Mouse (Mus musculus): ENCODE measurements at regions not wholly inside any gene's neighbourhood (a gene's known extent, or its start where the extent isn't known, plus 50 kb on each side); places are given as distances from the start of the nearest gene placed in this dataset.

GRCm38 (mm10) chr4:22998994-22999393 is 510.8 kb upstream of the Pou3f2 start:
- Histone ChIP-seq H3K4me3 (ENCODE audit: insufficient read depth, low read depth, low read length) (no peak overlapping the region), H3K27ac (ENCODE audit: insufficient read depth, low read depth, low read length) (no peak overlapping the region), H3K4me1 (ENCODE audit: control insufficient read depth, insufficient read depth, low read length) (no peaks in the 10 kb centered on the region), H3K36me3 (ENCODE audit: control insufficient read depth, insufficient read depth, low read length) (no peaks in the 10 kb centered on the region), H3K27me3 (replicated peaks; ENCODE audit: control insufficient read depth, insufficient read depth, low read length) (no peaks in the 10 kb centered on the region)
- TF ChIP-seq CTCF (conservative IDR thresholded peaks at IDR 0.05; ENCODE audit: insufficient read depth, insufficient read length, low read depth, low read length), result no peak
- TF ChIP-seq POLR2A (IDR thresholded peaks at IDR 0.05; ENCODE audit: low read depth, low read length), result no peak
- no peak for DNase-seq
- 35% methylated on average over 4 of the region's 4 CpGs for WGBS

DNA sequence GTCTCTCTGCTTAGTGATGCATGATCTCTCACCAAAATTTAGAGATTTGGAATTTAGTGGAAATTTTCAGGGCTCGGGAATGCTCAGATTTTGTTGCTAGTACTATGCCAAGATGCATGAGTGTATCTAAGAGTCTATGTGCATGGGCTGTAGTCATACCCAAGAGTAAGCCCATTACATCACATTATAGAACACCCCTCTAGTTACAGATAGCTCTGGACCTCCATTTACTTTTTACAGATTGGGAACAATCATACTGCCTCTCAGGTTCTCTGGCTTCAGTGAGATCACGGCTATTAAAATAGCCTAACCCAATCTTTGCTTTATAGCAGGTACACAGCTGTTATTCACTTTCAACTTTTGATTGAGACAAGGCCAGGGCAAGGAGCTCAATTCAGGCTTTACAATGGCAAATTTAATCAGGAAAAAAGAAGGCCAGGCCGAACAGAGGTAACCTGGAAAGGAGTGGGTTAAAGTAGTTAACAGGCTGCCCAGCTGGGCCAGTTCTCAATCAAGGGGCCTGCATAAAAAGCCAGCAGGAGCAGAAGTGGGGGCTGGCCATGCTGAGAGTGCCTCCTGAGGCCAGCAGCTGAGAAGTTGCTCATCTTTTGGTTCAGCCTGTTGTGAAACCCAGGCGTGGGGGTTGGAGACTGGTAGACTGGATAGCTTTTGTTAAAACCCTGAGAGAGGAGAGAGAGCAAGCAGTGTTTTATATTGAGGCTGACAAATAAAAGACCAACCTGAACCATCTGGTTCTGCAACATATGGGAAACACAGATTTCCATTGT is 509.2 kb upstream of the Pou3f2 start:
- TF ChIP-seq CTCF (conservative IDR thresholded peaks at IDR 0.05; ENCODE audit: insufficient read depth, insufficient read length, low read depth, low read length), result no peak
- TF ChIP-seq POLR2A (IDR thresholded peaks at IDR 0.05; ENCODE audit: low read depth, low read length), result no peak
- no peaks in the 10 kb centered on the region for H3K27me3 ChIP-seq (replicated peaks; ENCODE audit: control insufficient read depth, insufficient read depth, low read length)
- H3K27ac ChIP-seq (ENCODE audit: insufficient read depth, low read depth, low read length), result no peak overlapping the region
- no peaks in the 10 kb centered on the region for H3K36me3 ChIP-seq (ENCODE audit: control insufficient read depth, insufficient read depth, low read length)
- 46% methylated on average over 4 of the region's 4 CpGs for WGBS
- DNase-seq, result no peak
- H3K4me1 ChIP-seq (ENCODE audit: control insufficient read depth, insufficient read depth, low read length), result no peaks in the 10 kb centered on the region
- H3K4me3 ChIP-seq (ENCODE audit: insufficient read depth, low read depth, low read length), result no peak overlapping the region

DNA sequence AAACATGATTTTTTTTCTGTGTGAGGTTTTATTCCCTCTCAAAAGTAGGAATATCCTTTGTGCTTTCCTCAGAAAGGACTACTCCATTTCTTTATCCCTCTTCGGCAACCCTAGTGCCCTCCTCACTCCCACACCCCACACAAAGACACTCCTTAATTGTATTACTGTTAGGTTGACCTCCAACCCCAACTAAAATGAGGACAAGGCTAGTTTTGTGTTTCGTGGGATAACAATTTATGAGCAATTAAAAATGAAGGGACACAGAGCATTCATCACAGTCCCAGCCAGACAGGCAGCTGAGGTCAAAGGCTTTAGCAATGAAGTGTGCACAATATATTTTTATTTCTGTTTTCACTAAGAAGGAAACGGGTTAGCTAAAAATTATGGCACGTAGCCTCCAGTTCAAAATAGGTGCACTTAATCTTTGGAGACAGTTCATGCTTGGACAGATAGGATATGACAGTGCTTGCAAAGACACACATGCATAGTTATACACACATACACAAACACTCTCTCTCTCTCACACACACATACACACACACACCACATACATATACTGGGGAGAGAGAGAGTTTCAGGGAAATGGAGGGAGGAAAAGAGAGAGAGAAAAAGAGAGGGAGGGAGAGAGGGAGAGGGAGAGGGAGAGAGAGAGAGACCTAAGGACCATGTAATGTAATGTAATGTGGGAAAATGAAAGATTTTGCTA is 498.8 kb upstream of the Pou3f2 start:
- TF ChIP-seq POLR2A (IDR thresholded peaks at IDR 0.05; ENCODE audit: low read depth, low read length) (no peak), CTCF (conservative IDR thresholded peaks at IDR 0.05; ENCODE audit: insufficient read depth, insufficient read length, low read depth, low read length) (no peak)
- WGBS, result 25% methylated on average over 4 of the region's 4 CpGs
- no peaks in the 10 kb centered on the region for H3K36me3 ChIP-seq (ENCODE audit: control insufficient read depth, insufficient read depth, low read length)
- H3K4me1 ChIP-seq (ENCODE audit: control insufficient read depth, insufficient read depth, low read length), result no peaks in the 10 kb centered on the region
- no peak overlapping the region for H3K27ac ChIP-seq (ENCODE audit: insufficient read depth, low read depth, low read length)
- DNase-seq, result no peak
- no peaks in the 10 kb centered on the region for H3K27me3 ChIP-seq (replicated peaks; ENCODE audit: control insufficient read depth, insufficient read depth, low read length)
- H3K4me3 ChIP-seq (ENCODE audit: insufficient read depth, low read depth, low read length), result no peak overlapping the region

- Histone ChIP-seq H3K4me3 (ENCODE audit: insufficient read depth, low read depth, low read length) (no peak overlapping the region), H3K27ac (ENCODE audit: insufficient read depth, low read depth, low read length) (no peak overlapping the region), H3K27me3 (replicated peaks; ENCODE audit: control insufficient read depth, insufficient read depth, low read length) (no peaks in the 10 kb centered on the region), H3K4me1 (ENCODE audit: control insufficient read depth, insufficient read depth, low read length) (no peaks in the 10 kb centered on the region), H3K36me3 (ENCODE audit: control insufficient read depth, insufficient read depth, low read length) (no peaks in the 10 kb centered on the region)
- WGBS, result 55% methylated on average over 4 of the region's 4 CpGs
- TF ChIP-seq CTCF (conservative IDR thresholded peaks at IDR 0.05; ENCODE audit: insufficient read depth, insufficient read length, low read depth, low read length) (no peak), POLR2A (IDR thresholded peaks at IDR 0.05; ENCODE audit: low read depth, low read length) (no peak)
- DNase-seq, result no peak
Measured at GRCm38 (mm10) chr4:22973585-22974116, 485.5 kb upstream of the Pou3f2 start.

- TF ChIP-seq CTCF (conservative IDR thresholded peaks at IDR 0.05; ENCODE audit: insufficient read depth, insufficient read length, low read depth, low read length) (no peak), POLR2A (IDR thresholded peaks at IDR 0.05; ENCODE audit: low read depth, low read length) (no peak)
- no peaks in the 10 kb centered on the region for H3K36me3 ChIP-seq (ENCODE audit: control insufficient read depth, insufficient read depth, low read length)
- no peaks in the 10 kb centered on the region for H3K27me3 ChIP-seq (replicated peaks; ENCODE audit: control insufficient read depth, insufficient read depth, low read length)
- H3K27ac ChIP-seq (ENCODE audit: insufficient read depth, low read depth, low read length), result no peak overlapping the region
- no peaks in the 10 kb centered on the region for H3K4me1 ChIP-seq (ENCODE audit: control insufficient read depth, insufficient read depth, low read length)
- no peak overlapping the region for H3K4me3 ChIP-seq (ENCODE audit: insufficient read depth, low read depth, low read length)
- DNase-seq, result peak; percentile 8
- 38% methylated on average over 11 of the region's 11 CpGs for WGBS
Measured at GRCm38 (mm10) chr4:22972784-22973584, 484.8 kb upstream of the Pou3f2 start.

GRCm38 (mm10) chr4:22971127-22971526 is 483.0 kb upstream of the Pou3f2 start:
- Histone ChIP-seq H3K4me1 (ENCODE audit: control insufficient read depth, insufficient read depth, low read length) (no peaks in the 10 kb centered on the region), H3K27ac (ENCODE audit: insufficient read depth, low read depth, low read length) (no peak overlapping the region), H3K36me3 (ENCODE audit: control insufficient read depth, insufficient read depth, low read length) (no peaks in the 10 kb centered on the region), H3K27me3 (replicated peaks; ENCODE audit: control insufficient read depth, insufficient read depth, low read length) (no peaks in the 10 kb centered on the region), H3K4me3 (ENCODE audit: insufficient read depth, low read depth, low read length) (no peak overlapping the region)
- no peak for TF ChIP-seq POLR2A (IDR thresholded peaks at IDR 0.05; ENCODE audit: low read depth, low read length)
- TF ChIP-seq CTCF (conservative IDR thresholded peaks at IDR 0.05; ENCODE audit: insufficient read depth, insufficient read length, low read depth, low read length), result no peak
- 58% methylated on average over 2 of the region's 2 CpGs for WGBS
- no peak for DNase-seq
